ENCODE assay signal across 8 mouse cellular contexts in genomic region chr7:109986775-109987174, GRCm38 (mm10). TPM values are rescaled to one million over a fixed set of nuclear protein-coding genes. Genes with fewer than 3 reads are reported as not detected.
DNase-seq lines count a peak whose midpoint lies in the region; ATAC-seq and TF ChIP-seq lines count a peak whose summit lies in the region.
"Not testable (repeated sequence)": the region's sequence is repeated elsewhere in the genome, so short reads cannot be mapped to it uniquely, and the experiment has no call there.

Tmem41b (minus strand) TSS chr7:109986929.

- not testable (repeated sequence) for H3K9me3 ChIP-seq in liver, embryonic 14.5 days (ENCODE audit: control insufficient read depth, low read length); midbrain, postnatal 0 days (ENCODE audit: low read length)

- peak within 1 kb of the TSS; percentile 67 for H3K4me2 ChIP-seq in liver, embryonic 14.5 days (ENCODE audit: low read depth)
- peak within 1 kb of the TSS; percentile 59 for H3K4me2 ChIP-seq in midbrain, postnatal 0 days (ENCODE audit: low read depth, low read length, poor library complexity, severe bottlenecking)

- in situ Hi-C loops in Patski (cut with MboI; ENCODE audit: low pct_unique_long_range_greater_than_20kb), result loop anchor here (25.0 kb wide), 1 partner anchor 276 kb away; no protein-coding TSS in a partner anchor

- H3K9ac ChIP-seq in liver, embryonic 14.5 days (replicated peaks), result peak within 1 kb of the TSS; percentile 75
- peak within 1 kb of the TSS; percentile 56 for H3K9ac ChIP-seq in midbrain, postnatal 0 days (replicated peaks; ENCODE audit: low read length, poor library complexity, severe bottlenecking)

- 26% methylated on average over 6 of the region's 6 CpGs for WGBS in liver, embryonic 14.5 days (ENCODE audit: insufficient replicate concordance)
- 40% methylated on average over 6 of the region's 6 CpGs for WGBS in midbrain, postnatal 0 days

- not testable (repeated sequence) for H3K27me3 ChIP-seq in Patski; liver, embryonic 14.5 days (ENCODE audit: control insufficient read depth, insufficient read depth, low read length); midbrain, postnatal 0 days (ENCODE audit: insufficient read depth, low read length)

- TF ChIP-seq EP300 in liver, embryonic 14.5 days (IDR thresholded peaks at IDR 0.05; ENCODE audit: low read depth), result not testable (repeated sequence)

- H3K27ac ChIP-seq in layer of hippocampus, adult 2 months, result peak within 1 kb of the TSS; percentile 90
- peak within 1 kb of the TSS; percentile 93 for H3K27ac ChIP-seq in liver, embryonic 14.5 days
- H3K27ac ChIP-seq in midbrain, postnatal 0 days (ENCODE audit: low read depth, low read length), result peak within 1 kb of the TSS; percentile 83

- not testable (repeated sequence) for H3K36me3 ChIP-seq in liver, embryonic 14.5 days (replicated peaks; ENCODE audit: control insufficient read depth, insufficient read depth, low read depth); midbrain, postnatal 0 days (ENCODE audit: insufficient read depth, low read length)

- peak; percentile 82 for TF ChIP-seq CTCF in Patski (IDR thresholded peaks at IDR 0.05)
- peak; percentile 78 for TF ChIP-seq CTCF in layer of hippocampus, adult 2 months (conservative IDR thresholded peaks at IDR 0.05)
- peak; percentile 44; the same call in 1 of the 2 replicates for TF ChIP-seq CTCF in liver, embryonic 14.5 days (IDR thresholded peaks at IDR 0.05; ENCODE audit: low read depth)
- peak; percentile 62 for TF ChIP-seq CTCF in midbrain, postnatal 0 days (IDR thresholded peaks at IDR 0.05)

- POLR2A ChIA-PET in Patski (lab: Charles Lee), result interaction anchor here (2.2 kb wide), 1 partner anchor 75 kb away, joined by 10 read pairs; the partner anchor contains the start of gene Zfp143

- H3K4me1 ChIP-seq in liver, embryonic 14.5 days (replicated peaks; ENCODE audit: control insufficient read depth in 2 of 2, insufficient read depth in 2 of 2, low read length in 1 of 2); midbrain, postnatal 0 days (ENCODE audit: insufficient read depth, low read length): not testable (repeated sequence)

- H3K4me3 ChIP-seq in layer of hippocampus, adult 2 months, result peak within 1 kb of the TSS; percentile 78
- peak within 1 kb of the TSS; percentile 55 to 72 for H3K4me3 ChIP-seq in liver, embryonic 14.5 days (ENCODE audit: insufficient read depth in 1 of 2, low read depth in 2 of 2, low read length in 2 of 2)
- peak within 1 kb of the TSS; percentile 44 for H3K4me3 ChIP-seq in midbrain, postnatal 0 days (ENCODE audit: low read depth, low read length)

- DNase-seq in Patski (ENCODE audit: low read depth, low spot score); gastrocnemius, adult 8-10 months (ENCODE audit: low spot score in 2 of 2); layer of hippocampus, adult 2 months (ENCODE audit: low spot score in 2 of 2); liver, embryonic 14.5 days (ENCODE audit: low read depth in 3 of 3, low spot score in 3 of 3); midbrain, postnatal 0 days (ENCODE audit: low spot score): not testable (repeated sequence)
- DNase-seq in thymus, postnatal 25 days, result peak; percentile 14

- not testable (repeated sequence) for ATAC-seq in Patski; common myeloid progenitor, adult 5-6 weeks (replicated peaks; ENCODE audit: low read depth, poor library complexity, severe bottlenecking); hematopoietic stem cell, adult 5-6 weeks (replicated peaks in 1 of 2; ENCODE audit: insufficient read depth in 1 of 2, low FRiP score in 2 of 2, low TSS enrichment in 1 of 2, low read depth in 1 of 2, poor library complexity in 2 of 2, severe bottlenecking in 2 of 2); liver, embryonic 14.5 days (ENCODE audit: insufficient read depth); midbrain, postnatal 0 days (ENCODE audit: low FRiP score)

- CTCF ChIA-PET in Patski (lab: Charles Lee), result interaction anchor here (1.3 to 1.8 kb wide), 10 partner anchors 10 to 75 kb away, joined by 3 to 7 read pairs (median 4); partner anchors contain the start of gene Zfp143

RNA-seq across cellular contexts. Expression of gene Tmem41b, which starts in this region (rescaled TPM):
- polyA plus RNA-seq in Patski (2021), result 42.8 TPM
- 26.0 and 33.6 TPM in 2 replicates for total RNA-seq in common myeloid progenitor, adult 5-6 weeks (2017)
- total RNA-seq in gastrocnemius, adult 8-10 months (2022), result 10 to 100 TPM; 17.6 to 26.6 (median 22.4) TPM
- 37.3 and 39.4 TPM in 2 replicates for total RNA-seq in hematopoietic stem cell, adult 5-6 weeks (2017)
- 10 to 100 TPM; 43.9 to 45.3 TPM for total RNA-seq in layer of hippocampus, adult 2 months (2021)
- 10.7 and 14.5 TPM in 2 replicates for polyA plus RNA-seq in liver, embryonic 14.5 days (2012; rRNA removed)
- 30.0 and 32.9 TPM in 2 replicates for polyA plus RNA-seq in liver, embryonic 14.5 days (2014; fragmentation: Nextera tagmentation; extraction: Ambion mirVana)
- total RNA-seq in midbrain, postnatal 0 days (2014; rRNA removed), result 65.0 and 66.0 TPM in 2 replicates
- polyA plus RNA-seq in midbrain, postnatal 0 days (2015; fragmentation: Nextera tagmentation; extraction: Ambion mirVana), result 55.2 and 55.4 TPM in 2 replicates
